Mouse (Mus musculus): ENCODE data around the gene Jtb. TPM values are rescaled to one million over a fixed set of nuclear protein-coding genes. Genes with fewer than 3 reads are reported as not detected.

The Jtb gene
- 60.6 and 98.2 TPM in 2 replicates for polyA plus RNA-seq (2012; rRNA removed)

DNA sequence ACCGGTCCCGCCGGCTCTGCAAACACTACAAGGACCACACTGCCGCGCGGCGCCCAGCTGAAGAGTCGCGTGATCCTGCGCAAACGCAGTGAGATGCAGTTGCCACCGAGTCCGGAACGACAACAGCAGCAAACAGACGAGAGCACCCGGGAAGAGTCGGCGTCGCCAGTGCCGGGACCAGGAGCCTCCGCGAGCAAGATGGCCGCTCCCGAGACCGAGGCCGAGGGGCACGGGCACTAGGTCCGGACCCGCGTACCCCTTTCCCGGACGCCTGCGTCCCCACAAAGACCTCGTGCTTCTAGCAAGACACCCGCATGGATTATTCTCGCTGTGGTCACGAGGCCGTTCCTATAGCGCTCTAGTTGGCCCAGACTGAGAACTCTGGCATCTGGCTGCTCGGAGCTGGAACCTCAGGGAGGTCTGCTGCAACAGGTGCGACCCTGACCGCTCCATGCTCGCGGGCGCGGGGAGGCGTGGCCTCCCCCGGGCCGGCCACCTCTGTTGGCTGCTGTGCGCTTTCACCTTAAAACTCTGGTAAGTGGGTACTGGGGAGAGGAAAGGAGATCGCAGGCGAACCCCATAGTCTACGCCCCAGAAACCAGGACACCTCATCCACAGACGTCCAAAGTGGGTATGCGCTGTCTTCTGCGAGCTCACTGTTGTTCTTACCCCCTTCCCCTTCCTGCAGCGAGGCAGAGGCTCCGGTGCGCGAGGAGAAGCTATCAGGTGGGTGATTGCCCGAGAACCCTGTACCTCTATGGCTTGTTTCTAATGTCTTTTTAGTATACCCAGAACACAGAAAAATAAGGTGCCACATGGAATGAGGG, at the start of gene Jtb:
TSS of gene Jtb (plus strand) at position 91 of the 827 bp plus-strand sequence.

GRCm38 (mm10) chr3:90213377-90213866, 18.0 kb upstream of the Jtb start, which contains the start of the genes Rps27 and Rab13:
TSS of gene Rps27 (minus strand) at chr3:90213651.
TSS of gene Rab13 (plus strand) at chr3:90213695.

GRCm38 (mm10) chr3:90242984-90243775, 11.8 kb downstream of the Jtb start, which contains the start of gene Creb3l4:
TSS of gene Creb3l4 (minus strand) at chr3:90243512.

GRCm38 (mm10) chr3:90247960-90248745, 16.8 kb downstream of the Jtb start, which contains the start of gene Slc39a1:
TSS of gene Slc39a1 (plus strand) at chr3:90248172.

GRCm38 (mm10) chr3:90253653-90254418, 22.4 kb downstream of the Jtb start, which contains the start of gene Crtc2:
TSS of gene Crtc2 (plus strand) at chr3:90254163.

DNA sequence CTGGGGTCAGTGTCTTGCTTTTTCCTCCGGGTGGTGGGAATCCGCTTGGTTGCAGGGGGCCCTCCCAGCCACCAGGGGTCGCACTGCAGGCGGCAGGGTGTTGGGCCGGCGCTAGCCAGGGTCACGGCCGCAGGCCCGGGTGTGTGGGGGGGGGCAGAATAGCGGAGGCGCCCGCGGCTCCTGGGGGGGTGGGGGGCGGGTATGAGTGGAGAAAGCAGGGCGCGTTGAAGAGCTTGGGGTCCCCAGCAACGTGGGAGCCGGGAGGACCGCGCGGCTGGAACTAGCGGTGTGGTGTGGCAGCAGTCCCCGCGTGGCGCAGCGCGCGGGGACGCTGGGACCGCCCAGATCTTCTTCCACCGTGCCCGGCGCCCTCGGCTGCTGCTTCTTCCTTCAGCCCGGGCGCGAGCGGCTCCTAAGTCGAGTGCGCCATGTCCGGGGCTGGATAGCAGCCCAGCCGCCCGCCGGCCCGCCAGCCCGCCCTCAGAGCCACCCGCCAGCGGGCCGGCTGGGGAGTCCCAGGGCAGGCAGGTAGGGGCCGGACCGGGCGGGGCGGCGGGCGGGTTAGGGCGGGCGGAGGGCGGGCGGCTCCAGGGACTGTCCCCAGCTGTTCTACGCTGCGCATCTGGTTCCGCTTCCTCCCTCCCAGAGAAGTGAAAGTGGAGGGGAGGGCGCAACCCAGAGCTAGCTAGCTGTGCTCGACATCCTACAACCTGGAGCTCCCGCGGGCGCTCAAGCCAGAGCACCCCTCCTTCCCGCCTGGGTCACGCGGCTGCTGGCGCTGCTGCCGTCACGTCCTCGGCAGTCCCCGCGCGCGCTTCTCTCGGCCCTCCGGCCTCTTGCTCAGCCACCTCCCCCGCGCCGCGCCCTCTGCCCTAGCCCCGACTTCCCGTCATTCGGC, 33.9 kb downstream of the Jtb start, which contains the start of gene Dennd4b:
TSS of gene Dennd4b (plus strand) at position 152 of the 898 bp plus-strand sequence.

Other genes with a start within 250 kb of the Jtb start
- 21.9 and 22.9 TPM in 2 replicates for gene Hax1, start 232.8 kb upstream of the Jtb start, polyA plus RNA-seq (2012; rRNA removed)
- 7.6 and 8.7 TPM in 2 replicates for gene 4933434E20Rik, start 180.0 kb upstream of the Jtb start, polyA plus RNA-seq (2012; rRNA removed)
- gene Ubap2l, start 179.0 kb upstream of the Jtb start, polyA plus RNA-seq (2012; rRNA removed), result 29.1 and 37.6 TPM in 2 replicates
- 39.8 and 65.3 TPM in 2 replicates for gene Tpm3, start 158.9 kb upstream of the Jtb start, polyA plus RNA-seq (2012; rRNA removed)
- 0.09 and 0.10 TPM in 2 replicates for gene Nup210l, start 127.5 kb upstream of the Jtb start, polyA plus RNA-seq (2012; rRNA removed)
- 192 and 202 TPM in 2 replicates for gene Rps27, start 17.9 kb upstream of the Jtb start, polyA plus RNA-seq (2012; rRNA removed)
- gene Rab13, start 17.9 kb upstream of the Jtb start, polyA plus RNA-seq (2012; rRNA removed), result 2.5 and 3.6 TPM in 2 replicates
- gene Creb3l4, start 11.9 kb downstream of the Jtb start, polyA plus RNA-seq (2012; rRNA removed), result 16.6 and 20.9 TPM in 2 replicates
- gene Slc39a1, start 16.6 kb downstream of the Jtb start, polyA plus RNA-seq (2012; rRNA removed), result 44.3 and 47.8 TPM in 2 replicates
- 19.9 and 25.7 TPM in 2 replicates for gene Crtc2, start 22.6 kb downstream of the Jtb start, polyA plus RNA-seq (2012; rRNA removed)
- gene Dennd4b, start 33.6 kb downstream of the Jtb start, polyA plus RNA-seq (2012; rRNA removed), result 5.1 and 7.2 TPM in 2 replicates
- 3.8 and 4.9 TPM in 2 replicates for gene Gatad2b, start 61.6 kb downstream of the Jtb start, polyA plus RNA-seq (2012; rRNA removed)
- gene Slc27a3, start 158.3 kb downstream of the Jtb start, polyA plus RNA-seq (2012; rRNA removed), result 3.9 and 4.2 TPM in 2 replicates
- gene Ints3, start 202.0 kb downstream of the Jtb start, polyA plus RNA-seq (2012; rRNA removed), result 7.6 and 9.0 TPM in 2 replicates
- 5.0 and 6.2 TPM in 2 replicates for gene Npr1, start 234.3 kb downstream of the Jtb start, polyA plus RNA-seq (2012; rRNA removed)
- 3.7 and 4.0 TPM in 2 replicates for gene Ilf2, start 244.5 kb downstream of the Jtb start, polyA plus RNA-seq (2012; rRNA removed)

Data from stomach, adult 2 months (tissue).